18 mouse cellular contexts compared by ENCODE assay signal in the genomic region with DNA sequence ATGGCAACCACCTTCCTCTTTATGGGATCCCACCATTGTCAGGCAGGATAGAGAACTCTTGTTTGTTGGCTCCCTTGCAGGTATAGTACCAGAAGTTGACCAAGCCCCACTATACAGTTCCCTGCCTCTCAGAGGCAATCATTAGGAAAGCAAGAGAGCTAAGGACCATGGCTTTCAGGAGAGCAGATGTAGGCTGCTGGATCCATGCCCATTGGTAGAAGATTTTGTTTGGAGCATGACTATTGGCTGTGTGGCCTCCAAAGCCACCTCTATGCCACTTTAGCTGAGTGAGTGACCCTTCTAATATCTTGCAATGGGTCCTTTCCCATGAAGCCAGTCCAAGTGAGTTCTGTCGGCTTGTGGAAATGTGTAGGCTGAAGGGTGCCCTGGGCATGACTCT. TPM values are rescaled to one million over a fixed set of nuclear protein-coding genes. Genes with fewer than 3 reads are reported as not detected.
DNase-seq lines count a peak whose midpoint lies in the region; TF ChIP-seq lines count a peak whose summit lies in the region.
"Had no signal": no experiment of that assay in that cellular context is flagged by ENCODE, and none has a peak within 500 bp of the region (broad histone marks: within the 10 kb centered on the region; RNA-seq: fewer than 3 reads in every experiment).

No protein-coding gene starts in this region.

- H3K27ac ChIP-seq in left cerebral cortex, adult 2 months, result peak overlapping the region; percentile 88
- H3K27ac ChIP-seq: embryonic facial prominence, embryonic 13.5 days; embryonic facial prominence, embryonic 15.5 days; forebrain, embryonic 10.5 days; forebrain, embryonic 12.5 days had no signal

- TF ChIP-seq CTCF in left cerebral cortex, adult 2 months (IDR thresholded peaks at IDR 0.05), result no peak

- no peak overlapping the region for H3K4me3 ChIP-seq in left cerebral cortex, adult 2 months
- H3K4me3 ChIP-seq: embryonic facial prominence, embryonic 13.5 days; embryonic facial prominence, embryonic 15.5 days; erythroblast, embryonic 14.5 days; forebrain, embryonic 10.5 days; forebrain, embryonic 12.5 days had no signal

- DNase-seq in cerebellum, postnatal 10 days, result peak; percentile 52 to 56
- no peak for DNase-seq in cerebellum, postnatal 4 days (ENCODE audit: low spot score in 2 of 2)
- DNase-seq in left cerebral cortex, adult 2 months (ENCODE audit: extremely low spot score in 1 of 2, low spot score in 2 of 2), result no peak
- no peak for DNase-seq in left cerebral cortex, postnatal 10 days (ENCODE audit: extremely low spot score in 1 of 2, low spot score in 2 of 2)
- no peak for DNase-seq in adrenal gland, postnatal 4 days (ENCODE audit: low spot score in 2 of 2)
- DNase-seq: adrenal gland, adult 2 months; adrenal gland, postnatal 10 days; adrenal gland, postnatal 25 days; cerebellum, adult 9-10 months; cerebellum, postnatal 14 days; cerebellum, postnatal 36 days; embryo, embryonic 11 days had no signal

- intact Hi-C loops in left cerebral cortex, adult 2 months (cut with DNase I), result loop anchor here (5.0 kb wide), 3 partner anchors 278 to 473 kb away; no protein-coding TSS in a partner anchor
- intact Hi-C loops in left cerebral cortex, postnatal 10 days (cut with DNase I), result no loop called here

RNA-seq across cellular contexts. Expression of a gene that starts 28.2 kb away (rescaled TPM):
- total RNA-seq in left cerebral cortex, adult 2 months (2021), result 100 to 1,000 TPM; 247 to 272 TPM
- 10 to 100 TPM; 53.0 to 60.4 TPM for total RNA-seq in left cerebral cortex, postnatal 10 days (2021)
- 1 to 10 TPM; 6.0 to 6.2 TPM for total RNA-seq in adrenal gland, postnatal 4 days (2021)
- total RNA-seq: MEL had no signal

RNA-seq across cellular contexts. Expression of a gene that starts 28.2 kb away (rescaled TPM):
- total RNA-seq in left cerebral cortex, adult 2 months (2021), result 10 to 100 TPM; 31.3 to 35.3 TPM
- 10 to 100 TPM; 23.6 to 25.8 TPM for total RNA-seq in left cerebral cortex, postnatal 10 days (2021)
- 10 to 100 TPM; 37.1 to 38.2 TPM for total RNA-seq in adrenal gland, postnatal 4 days (2021)

Comparison
In these comparisons a context has a peak if more than half of its experiments do, and no peak if none do; other contexts are left out.
1. DNase-seq: peak in cerebellum, postnatal 10 days (2 of 2); none in cerebellum, postnatal 4 days (0 of 2), left cerebral cortex, adult 2 months (0 of 2), left cerebral cortex, postnatal 10 days (0 of 2) and adrenal gland, postnatal 4 days (0 of 2).
2. RNA of a gene that starts 28.2 kb away (total RNA-seq): 247 to 272 TPM in left cerebral cortex, adult 2 months and 53.0 to 60.4 TPM in left cerebral cortex, postnatal 10 days; 6.0 to 6.2 TPM in adrenal gland, postnatal 4 days; every median in the first group is over 4 times any median in the second.